Mouse (Mus musculus) lung, adult 2 months (tissue): ENCODE measurements at regions not wholly inside any gene's neighbourhood (a gene's known extent, or its start where the extent isn't known, plus 50 kb on each side); places are given as distances from the start of the nearest gene placed in this dataset.

Experiments used
- DNase-seq: peaks from one replicate; pipeline ENCODE4 v3.0.0; 2022
- H3K4me1 ChIP-seq: fragments of 200-500 bp; 2 replicates; pipeline ENCODE4 v1.6.1; 2011; ENCODE audit warnings: low read length; ENCODE audit not compliant: control insufficient read depth, insufficient read depth
- H3K4me3 ChIP-seq: fragments of 200-500 bp; replicated peaks from 2 replicates; pipeline ENCODE3; 2011; ENCODE audit warnings: low read depth, mild to moderate bottlenecking, control low read depth, low read length; ENCODE audit errors: extremely low read depth
- CTCF ChIP-seq: fragments of 200-500 bp; IDR thresholded peaks from 2 replicates; pipeline ENCODE4 v1.5.1; 2011; ENCODE audit warnings: mild to moderate bottlenecking, low read length, control low read depth; ENCODE audit not compliant: insufficient read depth
- POLR2A ChIP-seq: fragments of 200-500 bp; IDR thresholded peaks from 2 replicates; pipeline ENCODE4 v1.6.1; 2011; ENCODE audit warnings: low read depth, mild to moderate bottlenecking, control low read depth, low read length, borderline replicate concordance; ENCODE audit errors: extremely low read depth
- WGBS: fragments of 180-500 bp; shearing (Covaris S2); methylation state at CpG from one replicate; pipeline ENCODE4 v1.1.7; 2018; 5-methylcytosine and 5-hydroxymethylcytosine counted together

DNA sequence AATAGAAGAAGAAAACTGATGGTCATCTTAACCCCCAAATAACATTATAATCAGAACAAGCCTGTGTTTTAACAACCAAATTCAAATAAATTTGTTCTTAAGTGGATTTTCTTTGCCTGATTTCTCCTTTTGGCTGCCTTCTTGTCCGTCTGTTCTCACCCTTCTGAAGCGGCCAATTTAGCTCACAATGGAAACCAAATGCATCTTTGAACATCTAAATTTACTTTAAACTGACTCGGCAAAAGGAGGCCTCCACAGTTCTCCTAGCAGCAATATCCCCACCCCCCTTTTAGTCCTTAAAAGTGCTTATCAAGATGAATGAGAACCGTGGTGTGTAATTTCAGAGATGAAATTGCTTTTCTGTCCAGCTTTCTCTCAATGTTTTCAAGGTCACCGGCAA, 389.6 kb upstream of the Adamts16 start:
- TF ChIP-seq POLR2A (no peak), CTCF (no peak)
- Histone ChIP-seq H3K4me3 (no peak overlapping the region), H3K4me1 (no peaks in the 10 kb centered on the region)

DNA sequence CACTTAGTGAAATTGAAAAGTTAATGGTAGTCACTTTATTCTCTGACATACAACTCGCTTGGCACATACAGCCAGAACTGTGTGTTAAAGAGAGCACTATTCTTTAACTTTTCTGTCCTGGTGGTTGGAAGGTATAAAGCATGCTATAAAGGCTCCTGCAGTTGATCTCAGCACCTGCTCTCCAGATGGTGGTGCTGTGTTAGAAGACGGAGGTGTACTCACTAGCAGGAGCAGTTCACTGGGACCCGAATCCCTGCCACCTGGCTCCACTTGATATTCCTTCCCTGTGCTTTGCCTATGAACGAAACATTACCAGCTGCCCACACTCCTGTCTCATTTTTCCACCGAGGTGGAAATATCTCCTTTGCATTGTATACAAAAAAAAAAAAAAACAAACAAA, 373.2 kb upstream of the Adamts16 start:
- DNase-seq: no peak
- TF ChIP-seq POLR2A (no peak), CTCF (no peak)
- no peak overlapping the region for H3K4me3 ChIP-seq
- no peaks in the 10 kb centered on the region for H3K4me1 ChIP-seq
- WGBS: 52% methylated on average over 5 of the region's 5 CpGs

More for the DNA sequence above, 389.6 kb upstream of the Adamts16 start:
- WGBS: 66% methylated on average over 5 of the region's 5 CpGs
- no peak for DNase-seq

DNA sequence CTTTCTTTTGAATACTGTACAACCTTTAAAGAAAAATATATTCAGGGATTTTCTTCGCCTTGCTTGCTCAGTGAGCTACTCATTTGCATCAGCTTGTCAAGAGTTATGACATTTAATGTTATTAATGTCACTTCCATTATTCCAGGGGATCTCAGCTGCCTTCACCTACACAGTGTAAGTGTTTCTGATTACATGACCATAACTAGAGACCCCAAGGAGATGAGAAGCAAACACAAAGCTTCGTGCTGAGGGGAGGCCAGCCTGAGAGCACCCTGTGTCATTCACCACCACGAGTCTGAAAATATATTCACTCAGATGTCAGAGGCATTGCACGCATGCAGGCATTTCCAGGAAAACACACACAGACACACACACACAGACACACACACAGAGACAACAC, 369.8 kb upstream of the Adamts16 start:
- Histone ChIP-seq H3K4me1 (no peaks in the 10 kb centered on the region), H3K4me3 (no peak overlapping the region)
- no peak for DNase-seq
- 66% methylated on average over 4 of the region's 4 CpGs for WGBS
- TF ChIP-seq CTCF: no peak
- TF ChIP-seq POLR2A: no peak

DNA sequence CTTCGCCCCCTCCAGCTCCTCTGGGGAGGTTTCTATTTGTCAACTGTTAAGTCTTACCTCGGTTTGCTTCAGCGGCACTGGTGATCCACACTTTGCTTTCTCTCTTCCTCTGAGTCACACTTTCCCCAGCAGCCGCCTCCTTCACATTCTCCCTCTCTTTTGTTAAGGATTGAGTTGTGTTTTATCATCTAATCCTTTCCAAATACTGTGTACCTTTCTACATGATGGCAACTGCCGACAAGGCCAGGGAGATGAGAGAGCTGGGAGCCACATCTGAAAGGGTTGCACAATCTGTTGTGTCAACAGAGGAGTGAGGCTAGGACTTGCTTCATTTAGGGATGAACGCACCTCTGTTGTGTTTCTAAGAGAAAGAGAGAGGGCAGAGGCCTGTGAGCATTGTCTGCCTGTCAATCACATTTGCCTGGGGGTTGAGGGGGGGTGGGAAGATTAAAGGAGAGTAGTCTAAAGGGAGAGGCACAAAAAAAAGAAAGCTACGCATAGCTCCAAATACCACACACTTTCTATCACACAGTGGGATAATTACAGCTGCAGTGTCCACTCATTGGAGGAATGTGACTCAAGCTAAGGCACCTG, 369.1 kb upstream of the Adamts16 start:
- H3K4me3 ChIP-seq: no peak overlapping the region
- WGBS: 53% methylated on average over 7 of the region's 7 CpGs
- H3K4me1 ChIP-seq: no peaks in the 10 kb centered on the region
- TF ChIP-seq CTCF (no peak), POLR2A (no peak)
- no peak for DNase-seq

DNA sequence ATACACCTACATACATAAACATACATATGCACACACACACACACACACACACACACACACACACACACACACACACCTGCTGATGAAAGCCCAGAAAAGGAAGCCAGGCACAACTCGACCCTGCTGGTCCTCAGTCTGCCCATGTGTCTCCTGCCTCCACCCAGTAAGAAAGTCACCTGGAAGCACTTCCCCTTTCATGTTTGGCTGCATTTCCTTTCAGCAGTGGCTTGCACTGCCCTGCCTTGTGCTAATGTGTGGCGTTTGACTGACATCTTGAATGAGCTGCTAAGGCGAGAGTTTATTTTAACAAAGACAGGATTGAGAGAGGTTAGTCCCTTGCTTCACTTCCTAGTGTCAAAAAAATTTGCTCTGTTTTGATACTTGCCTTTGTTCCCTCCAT, 364.1 kb upstream of the Adamts16 start:
- WGBS: 10% methylated on average over 3 of the region's 3 CpGs
- Histone ChIP-seq H3K4me1 (no peaks in the 10 kb centered on the region), H3K4me3 (no peak overlapping the region)
- no peak for DNase-seq
- TF ChIP-seq POLR2A (no peak), CTCF (no peak)

DNA sequence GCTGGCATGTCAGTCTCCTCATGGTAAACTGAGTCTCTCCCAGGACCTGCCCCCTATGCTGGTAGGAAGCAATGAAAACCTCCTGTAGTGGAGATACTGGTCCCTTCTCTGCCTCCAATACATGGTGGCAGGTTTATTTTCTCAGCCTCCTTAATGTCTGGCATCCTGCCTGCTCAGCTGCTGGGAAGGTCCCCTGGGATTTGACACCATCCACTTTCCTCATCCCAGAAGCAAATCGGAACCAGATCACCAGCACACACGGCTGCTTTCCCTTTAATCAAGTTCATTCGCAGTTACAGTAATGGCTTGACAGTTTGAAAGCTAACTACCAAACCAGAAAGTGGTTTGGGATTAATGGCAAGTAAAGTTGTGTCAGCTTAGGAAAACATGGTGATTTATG, 359.0 kb upstream of the Adamts16 start:
- TF ChIP-seq CTCF (no peak), POLR2A (no peak)
- 53% methylated on average over 3 of the region's 3 CpGs for whole genome bisulfite sequencing

DNA sequence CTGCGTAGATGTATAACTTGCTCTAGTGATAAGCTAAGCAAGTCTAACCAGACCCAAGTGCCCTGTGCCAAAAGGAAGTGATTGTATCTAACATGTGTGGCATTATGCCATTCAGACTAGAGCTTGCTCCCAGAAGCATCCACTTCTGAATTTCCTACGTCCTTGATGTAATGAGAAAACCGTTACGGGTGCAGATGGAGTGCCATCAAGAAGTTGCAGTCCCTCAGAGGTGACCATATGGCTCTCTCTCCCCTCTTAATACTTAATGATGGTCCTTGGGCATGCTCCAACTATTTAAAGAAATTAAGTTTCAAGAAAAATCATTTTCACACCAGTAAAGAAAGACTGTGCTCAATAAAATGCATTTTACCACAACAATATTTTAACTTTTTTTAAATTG, 354.1 kb upstream of the Adamts16 start:
- DNase-seq: no peak
- no peak overlapping the region for H3K4me3 ChIP-seq
- TF ChIP-seq CTCF: no peak
- TF ChIP-seq POLR2A: no peak
- WGBS: 70% methylated on average over 4 of the region's 4 CpGs
- no peaks in the 10 kb centered on the region for H3K4me1 ChIP-seq

More for the DNA sequence above, 359.0 kb upstream of the Adamts16 start:
- no peaks in the 10 kb centered on the region for H3K4me1 ChIP-seq
- no peak for DNase-seq
- H3K4me3 ChIP-seq: no peak overlapping the region

DNA sequence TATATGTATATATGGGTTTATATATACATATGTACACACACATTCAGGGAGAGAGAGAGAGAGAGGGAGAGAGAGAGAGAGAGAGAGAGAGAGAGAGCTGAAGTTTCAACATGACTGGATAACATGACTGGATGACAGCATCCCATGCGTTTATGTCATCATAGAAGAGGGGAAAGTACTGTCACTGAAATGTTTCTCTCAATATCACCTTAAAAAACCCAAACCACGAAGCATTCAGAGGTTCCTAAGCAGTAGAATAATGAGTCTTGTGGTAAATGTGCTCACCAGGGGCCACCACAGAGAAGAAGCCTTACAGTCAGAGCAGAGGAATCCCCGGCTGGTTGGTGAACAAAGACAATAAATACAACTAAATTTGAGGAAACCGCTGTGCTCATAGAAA, 342.9 kb upstream of the Adamts16 start:
- Histone ChIP-seq H3K4me3 (no peak overlapping the region), H3K4me1 (no peaks in the 10 kb centered on the region)
- TF ChIP-seq POLR2A (no peak), CTCF (no peak)
- 74% methylated on average over 4 of the region's 4 CpGs for WGBS
- no peak for DNase-seq

DNA sequence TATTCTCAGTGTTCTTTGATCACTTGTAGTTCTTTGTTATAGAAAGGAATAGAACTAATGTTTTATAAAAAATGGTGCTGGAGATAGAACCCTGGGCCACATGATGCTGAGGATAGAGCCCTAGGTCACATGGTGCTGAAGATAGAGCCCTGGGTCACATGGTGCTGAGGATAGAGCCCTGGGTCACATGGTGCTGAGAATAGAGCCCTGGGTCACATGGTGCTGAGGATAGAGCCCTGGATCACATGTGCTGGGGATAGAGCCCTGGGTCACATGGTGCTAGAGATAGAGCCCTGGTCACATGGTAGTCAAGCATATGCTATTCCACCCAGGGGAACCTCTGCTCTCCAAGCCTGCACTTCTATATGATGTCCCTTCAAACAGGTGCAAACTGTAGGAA, 337.5 kb upstream of the Adamts16 start:
- DNase-seq: no peak

DNA sequence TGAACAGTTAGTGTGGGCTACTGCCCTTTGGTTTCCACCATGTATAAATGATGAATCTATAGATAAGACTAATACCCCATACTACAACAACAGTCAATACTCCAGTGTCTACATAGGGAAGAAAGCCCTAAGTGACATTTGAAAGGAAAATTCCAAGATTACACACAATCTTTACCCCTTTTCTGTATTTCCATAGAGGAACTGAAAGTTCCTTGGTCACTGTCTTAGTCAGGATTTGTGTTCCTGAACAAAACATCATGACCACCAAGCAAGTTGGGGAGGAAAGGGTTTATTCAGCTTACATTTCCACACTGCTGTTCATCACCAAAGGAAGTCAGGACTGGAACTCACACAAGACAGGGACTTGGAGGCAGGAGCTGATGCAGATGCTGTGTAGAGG, 332.7 kb upstream of the Adamts16 start:
- H3K4me3 ChIP-seq: no peak overlapping the region
- H3K4me1 ChIP-seq: no peaks in the 10 kb centered on the region
- TF ChIP-seq CTCF (no peak), POLR2A (no peak)
- no peak for DNase-seq

More for the DNA sequence above, 337.5 kb upstream of the Adamts16 start:
- TF ChIP-seq CTCF: no peak
- TF ChIP-seq POLR2A: no peak
- H3K4me3 ChIP-seq: no peak overlapping the region
- no peaks in the 10 kb centered on the region for H3K4me1 ChIP-seq
